Mouse (Mus musculus) ES-E14 (cell line): Measurements from ENCODE around the gene Scel.

Experiments used
- CHD2 ChIP-seq: IDR thresholded peaks from 2 replicates; pipeline ENCODE4 v1.6.1; 2014; ENCODE audit warnings: mild to moderate bottlenecking, low read depth, low read length, inconsistent platforms
- HCFC1 ChIP-seq: IDR thresholded peaks from 2 replicates; pipeline ENCODE4 v1.6.1; 2012; ENCODE audit warnings: low read length, inconsistent platforms, borderline replicate concordance; ENCODE audit not compliant: insufficient read depth

DNA sequence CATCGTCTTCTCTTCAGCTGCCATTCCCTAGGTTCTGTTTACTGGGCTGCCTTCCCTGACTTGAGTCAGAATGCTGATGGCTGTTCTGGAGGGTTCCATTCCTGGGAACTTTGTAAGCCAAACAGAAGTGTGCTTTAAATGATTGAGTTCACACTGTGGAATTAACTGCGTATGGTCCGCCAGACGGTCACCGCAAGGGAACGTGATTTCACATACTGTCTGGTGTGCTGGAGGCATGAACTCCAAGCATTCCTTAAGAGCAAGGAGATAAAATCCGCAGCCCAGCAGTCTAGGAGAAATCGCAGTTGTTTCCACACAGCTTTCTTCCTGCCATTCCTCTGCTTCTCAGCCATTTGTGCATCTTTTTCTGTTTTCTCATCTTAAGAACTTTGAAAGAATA, 2.3 kb downstream of the Scel start:
- TF ChIP-seq CHD2 = no peak
- no peak for TF ChIP-seq HCFC1
